Mouse (Mus musculus) limb, embryonic 13.5 days (tissue): ENCODE measurements around the gene Gcc1. TPM values are rescaled to one million over a fixed set of nuclear protein-coding genes. Genes with fewer than 3 reads are reported as not detected.

Experiments used
- ATAC-seq: fragments of 200-750 bp; cut with Nextera tagmentation; 2 replicates; pipeline ENCODE4 v1.8.0; 2017; ENCODE audit warnings: low read depth, moderate number of reproducible peaks, moderate TSS enrichment; ENCODE audit not compliant: low FRiP score
- H3K27ac ChIP-seq: fragments of 300-500 bp; sonication (generic); 2 replicates; pipeline ENCODE4 v1.5.1; 2015; ENCODE audit warnings: inconsistent platforms, mild to moderate bottlenecking, moderate library complexity
- H3K27me3 ChIP-seq: fragments of 300-500 bp; sonication (generic); 2 replicates; pipeline ENCODE4 v1.6.1; 2015; ENCODE audit warnings: mild to moderate bottlenecking, inconsistent platforms
- H3K36me3 ChIP-seq: fragments of 300-500 bp; sonication (generic); 2 replicates; pipeline ENCODE4 v1.6.1; 2015; ENCODE audit warnings: inconsistent platforms, mild to moderate bottlenecking, moderate library complexity
- H3K4me1 ChIP-seq: fragments of 300-500 bp; sonication (generic); 2 replicates; pipeline ENCODE4 v1.6.1; 2015; ENCODE audit warnings: inconsistent platforms
- H3K4me2 ChIP-seq: fragments of 300-500 bp; sonication (generic); replicated peaks from 2 replicates; pipeline ENCODE4 v1.6.1; 2015; ENCODE audit warnings: inconsistent platforms, mild to moderate bottlenecking, moderate library complexity
- H3K4me3 ChIP-seq: fragments of 300-500 bp; sonication (generic); 2 replicates; pipeline ENCODE4 v1.5.1; 2015; ENCODE audit warnings: moderate library complexity, mild to moderate bottlenecking, inconsistent platforms
- H3K9ac ChIP-seq: fragments of 300-500 bp; sonication (generic); 2 replicates; pipeline ENCODE4 v1.6.1; 2015; ENCODE audit warnings: mild to moderate bottlenecking, inconsistent platforms
- H3K9me3 ChIP-seq: fragments of 300-500 bp; sonication (generic); 2 replicates; pipeline ENCODE4 v1.6.1; 2016; ENCODE audit warnings: inconsistent platforms
- WGBS: fragments of 180-500 bp; shearing (Covaris S2); methylation state at CpG from one replicate; pipeline ENCODE4 v1.1.7; 2015; 5-methylcytosine and 5-hydroxymethylcytosine counted together
- polyA plus RNA-seq: library from polyadenylated mRNA; unstranded; fragments of >200 nt; fragmentation: Nextera tagmentation; extraction: Ambion mirVana; gene quantifications from 2 replicates; pipeline ENCODE4 v1.2.1, GENCODE M21; 2015

Gcc1 gene
- polyA plus RNA-seq, 1 experiment from 2014 or later = 9.9 TPM

DNA sequence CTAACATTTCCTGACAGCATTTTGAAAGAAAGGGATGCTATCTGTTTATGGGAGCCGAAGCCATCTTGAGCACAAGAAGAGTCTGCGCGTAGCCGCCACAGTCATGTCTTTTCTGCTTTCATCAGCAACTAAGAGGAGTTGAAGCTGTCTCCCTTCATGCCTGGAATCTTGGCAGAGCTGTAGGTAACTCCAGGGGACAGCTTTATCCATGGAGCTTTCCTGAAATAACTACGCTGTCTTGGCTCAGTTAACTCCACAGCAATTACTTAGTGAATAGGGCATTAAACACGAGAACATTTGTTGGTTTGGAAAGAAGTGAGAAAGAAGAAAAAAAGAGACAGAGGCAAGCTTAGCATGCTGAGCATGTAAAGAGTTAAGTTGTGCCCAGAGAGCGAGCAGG, 19.7 kb upstream of the Gcc1 start:
- H3K9ac ChIP-seq = no peak overlapping the region
- H3K4me2 ChIP-seq = no peak overlapping the region
- no peaks in the 10 kb centered on the region for H3K9me3 ChIP-seq
- H3K4me1 ChIP-seq = peaks cover 8% of the 10 kb centered on the region; the same call in 1 of the 2 replicates
- no peak overlapping the region for H3K4me3 ChIP-seq
- H3K27ac ChIP-seq = no peak overlapping the region
- peaks cover 44% of the 10 kb centered on the region for H3K27me3 ChIP-seq
- 76% methylated on average over 7 of the region's 7 CpGs for WGBS
- H3K36me3 ChIP-seq = no peaks in the 10 kb centered on the region
- ATAC-seq = no peak

- Histone ChIP-seq H3K4me2 (no peak overlapping the region), H3K27ac (no peak overlapping the region), H3K4me1 (no peaks in the 10 kb centered on the region), H3K36me3 (peaks cover 8% of the 10 kb centered on the region), H3K27me3 (no peaks in the 10 kb centered on the region), H3K4me3 (no peak overlapping the region), H3K9ac (no peak overlapping the region), H3K9me3 (no peaks in the 10 kb centered on the region)
- 80% methylated on average over 6 of the region's 6 CpGs for WGBS
- no peak for ATAC-seq
These were observed 3.3 kb upstream of the Gcc1 start for GRCm38 (mm10) chr6:28431538-28431855.

DNA sequence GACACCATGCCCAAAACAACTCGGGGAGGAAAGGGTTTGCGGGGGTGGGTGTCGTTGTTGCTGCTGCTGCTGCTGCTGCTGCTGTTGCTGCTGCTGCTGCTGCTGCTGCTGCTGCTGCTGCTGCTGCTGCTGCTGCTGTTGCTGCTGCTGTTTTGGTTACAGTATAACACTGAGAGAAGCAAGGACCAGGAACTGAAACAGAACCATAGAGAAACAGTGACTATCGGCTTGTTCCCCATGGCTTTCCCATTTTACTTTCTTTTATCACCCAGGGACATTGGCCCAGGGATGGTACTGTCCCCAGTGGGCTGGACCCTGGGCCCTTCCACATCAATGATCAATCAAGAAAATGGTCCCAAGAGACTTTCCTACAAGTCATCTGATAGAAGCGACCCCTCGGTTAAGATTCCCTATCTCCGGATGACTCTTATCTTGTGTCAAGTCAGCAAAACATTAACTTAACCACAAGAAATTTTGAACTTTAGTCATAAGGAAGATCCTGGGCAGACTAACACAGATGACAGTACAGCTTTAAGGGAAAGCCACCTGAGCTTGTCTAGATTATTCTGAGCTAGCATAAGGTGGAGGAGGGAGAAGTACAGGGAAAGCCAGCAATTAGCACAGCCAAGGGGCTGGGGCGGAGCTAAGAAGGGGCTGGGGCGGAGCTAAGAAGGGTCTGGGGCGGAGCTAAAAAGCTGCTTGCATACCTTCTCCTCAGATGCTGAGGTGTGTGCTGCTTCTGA, 2.8 kb upstream of the Gcc1 start:
- no peaks in the 10 kb centered on the region for H3K27me3 ChIP-seq
- no peak overlapping the region for H3K9ac ChIP-seq
- H3K36me3 ChIP-seq = peaks cover 13% of the 10 kb centered on the region
- 75% methylated on average over 10 of the region's 10 CpGs for WGBS
- H3K4me1 ChIP-seq = peaks cover 2% of the 10 kb centered on the region; the same call in 1 of the 2 replicates
- no peak overlapping the region for H3K27ac ChIP-seq
- no peak overlapping the region for H3K4me2 ChIP-seq
- ATAC-seq = no peak
- H3K4me3 ChIP-seq = no peak overlapping the region
- no peaks in the 10 kb centered on the region for H3K9me3 ChIP-seq

DNA sequence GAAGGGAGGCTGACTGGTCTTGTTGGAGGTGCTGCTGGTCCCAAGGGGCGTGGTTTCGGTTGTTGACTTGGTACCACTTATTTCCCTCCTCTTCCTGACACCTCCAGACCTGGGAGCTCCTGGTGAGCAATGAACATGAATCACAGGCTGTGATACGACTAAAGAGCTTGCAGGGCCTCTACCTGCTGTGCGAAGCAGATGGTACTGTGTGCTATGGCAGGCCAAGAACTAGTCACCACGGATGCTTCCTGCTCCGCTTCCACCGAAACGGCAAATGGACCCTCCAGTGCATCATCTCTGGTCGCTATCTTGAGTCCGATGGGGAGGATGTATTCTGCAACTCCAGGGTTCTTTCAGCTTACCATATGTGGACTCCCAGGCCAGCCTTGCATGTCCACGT, 1.7 kb upstream of the Gcc1 start:
- Histone ChIP-seq H3K9ac (no peak overlapping the region), H3K27me3 (no peaks in the 10 kb centered on the region), H3K4me1 (peaks cover 9% of the 10 kb centered on the region), H3K27ac (no peak overlapping the region), H3K4me3 (no peak overlapping the region), H3K9me3 (no peaks in the 10 kb centered on the region), H3K4me2 (no peak overlapping the region), H3K36me3 (peaks cover 24% of the 10 kb centered on the region)
- no peak for ATAC-seq
- 85% methylated on average over 11 of the region's 11 CpGs for WGBS

GRCm38 (mm10) chr6:28427096-28427839, 922 bp downstream of the Gcc1 start, which contains the start of gene Fscn3:
Gene Fscn3 (plus strand): TSS chr6:28427789.
- Histone ChIP-seq H3K4me3 (no peak within 1 kb of the TSS), H3K27ac (no peak within 1 kb of the TSS), H3K4me1 (peaks cover 18% of the 10 kb centered on the region), H3K36me3 (peaks cover 27% of the 10 kb centered on the region), H3K27me3 (no peaks in the 10 kb centered on the region), H3K9me3 (no peaks in the 10 kb centered on the region), H3K9ac (no peak within 1 kb of the TSS), H3K4me2 (no peak within 1 kb of the TSS)
- WGBS = 77% methylated on average over 3 of the region's 3 CpGs
- ATAC-seq = no peak

- H3K27me3 ChIP-seq = no peaks in the 10 kb centered on the region
- peaks cover 27% of the 10 kb centered on the region for H3K36me3 ChIP-seq
- H3K4me3 ChIP-seq = peak overlapping the region; percentile 94; the same call in 1 of the 2 replicates
- peaks cover 34% of the 10 kb centered on the region for H3K4me1 ChIP-seq
- H3K4me2 ChIP-seq = peak overlapping the region; percentile 71
- no peaks in the 10 kb centered on the region for H3K9me3 ChIP-seq
- no peak overlapping the region for H3K27ac ChIP-seq
- H3K9ac ChIP-seq = no peak overlapping the region
- WGBS = 92% methylated on average over 6 of the region's 6 CpGs
- ATAC-seq = no peak
These were observed 3.2 kb downstream of the Gcc1 start for GRCm38 (mm10) chr6:28425019-28425418.

GRCm38 (mm10) chr6:28423767-28424695, 4.2 kb downstream of the Gcc1 start:
- peak overlapping the region; percentile 71 for H3K4me2 ChIP-seq
- H3K4me3 ChIP-seq = peak overlapping the region; percentile 94
- H3K27me3 ChIP-seq = no peaks in the 10 kb centered on the region
- ATAC-seq = peak; percentile 48
- peaks cover 40% of the 10 kb centered on the region for H3K4me1 ChIP-seq
- WGBS = 15% methylated on average over 30 of the region's 46 CpGs
- no peaks in the 10 kb centered on the region for H3K9me3 ChIP-seq
- H3K9ac ChIP-seq = peak overlapping the region; percentile 95
- peaks cover 28% of the 10 kb centered on the region for H3K36me3 ChIP-seq
- H3K27ac ChIP-seq = peak overlapping the region; percentile 84

DNA sequence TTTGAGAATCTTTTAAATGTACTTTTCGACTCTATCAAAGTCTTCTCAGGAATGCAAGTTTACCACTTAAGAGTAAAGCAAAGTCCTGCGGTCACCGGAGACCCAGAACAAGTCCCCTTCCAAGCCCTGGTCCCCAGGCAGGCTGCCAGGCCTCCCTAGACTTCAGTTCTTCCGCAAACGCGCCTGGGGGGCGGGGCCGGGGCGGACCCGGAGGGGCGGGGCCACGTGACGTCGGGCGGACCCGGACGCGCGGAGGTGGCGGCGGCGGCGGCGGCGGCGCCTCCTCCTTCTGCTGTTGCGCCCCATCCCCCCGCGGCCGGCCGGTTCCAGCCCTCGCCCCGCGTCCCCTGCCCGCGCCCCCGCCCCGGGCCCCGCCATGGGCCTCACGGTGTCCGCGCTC, 4.9 kb downstream of the Gcc1 start, which contains the start of gene Arf5:
Gene Arf5 (plus strand): TSS at position 248 of the 400 bp plus-strand sequence.
- WGBS = 2% methylated on average over 18 of the region's 42 CpGs
- Histone ChIP-seq H3K9ac (peak within 1 kb of the TSS; percentile 95), H3K4me3 (peak within 1 kb of the TSS; percentile 94), H3K9me3 (no peaks in the 10 kb centered on the region), H3K4me1 (peaks cover 40% of the 10 kb centered on the region), H3K27me3 (no peaks in the 10 kb centered on the region), H3K4me2 (peak within 1 kb of the TSS; percentile 98), H3K36me3 (peaks cover 36% of the 10 kb centered on the region), H3K27ac (peak within 1 kb of the TSS; percentile 84)
- ATAC-seq = peak; percentile 70

- peaks cover 41% of the 10 kb centered on the region for H3K36me3 ChIP-seq
- no peaks in the 10 kb centered on the region for H3K9me3 ChIP-seq
- H3K9ac ChIP-seq = no peak overlapping the region
- 0 out of 2 replicates have a peak, but pooled peaks have one; percentile 0 for ATAC-seq
- WGBS = 71% methylated on average over 15 of the region's 15 CpGs
- peaks cover 40% of the 10 kb centered on the region for H3K4me1 ChIP-seq
- H3K27me3 ChIP-seq = no peaks in the 10 kb centered on the region
- no peak overlapping the region; the same call in 1 of the 2 replicates for H3K27ac ChIP-seq
- H3K4me3 ChIP-seq = peak overlapping the region; percentile 94
- H3K4me2 ChIP-seq = peak overlapping the region; percentile 71
These were observed 5.4 kb downstream of the Gcc1 start for GRCm38 (mm10) chr6:28422651-28423290.

DNA sequence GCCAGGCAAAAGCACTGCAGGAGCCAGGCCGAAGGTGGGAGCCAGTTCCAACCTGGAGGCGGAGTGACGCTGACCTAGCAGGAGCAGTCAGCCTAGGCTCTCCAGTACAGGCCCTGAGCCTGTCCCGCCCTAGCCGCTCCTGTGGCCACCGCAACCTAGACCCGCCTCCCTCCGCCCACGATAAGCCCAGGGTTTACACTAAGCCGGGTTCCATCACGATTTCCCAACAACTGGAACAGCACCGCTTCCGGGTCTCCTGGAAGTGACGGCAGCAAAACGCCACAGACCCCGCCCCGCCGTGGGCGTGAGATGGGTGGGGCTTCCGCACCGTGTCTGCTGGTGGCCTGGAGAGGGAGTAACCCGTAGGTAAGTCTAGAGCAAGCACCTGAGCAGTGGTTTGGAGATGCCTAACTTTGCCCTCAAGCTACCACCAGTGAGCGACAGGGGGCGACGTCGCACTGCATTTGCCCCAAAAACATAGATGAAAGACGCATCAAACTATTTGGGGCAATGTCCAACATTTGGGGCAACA, 6.7 kb downstream of the Gcc1 start:
- Histone ChIP-seq H3K4me1 (peaks cover 40% of the 10 kb centered on the region), H3K27me3 (no peaks in the 10 kb centered on the region), H3K27ac (0 out of 2 replicates have a peak overlapping the region, but pooled peaks have one; percentile 29), H3K36me3 (peaks cover 46% of the 10 kb centered on the region), H3K9ac (peak overlapping the region; percentile 79), H3K9me3 (no peaks in the 10 kb centered on the region), H3K4me3 (peak overlapping the region; percentile 73), H3K4me2 (peak overlapping the region; percentile 98)
- ATAC-seq = peak; percentile 90
- WGBS = under 1% methylated on average over 27 of the region's 27 CpGs

GRCm38 (mm10) chr6:28420865-28421264, 7.3 kb downstream of the Gcc1 start:
- H3K36me3 ChIP-seq = peaks cover 46% of the 10 kb centered on the region
- 20% methylated on average over 13 of the region's 13 CpGs for WGBS

More at GRCm38 (mm10) chr6:28420865-28421264, 7.3 kb downstream of the Gcc1 start:
- no peaks in the 10 kb centered on the region for H3K9me3 ChIP-seq
- no peak overlapping the region for H3K27ac ChIP-seq
- H3K4me1 ChIP-seq = peaks cover 37% of the 10 kb centered on the region
- peak overlapping the region; percentile 79 for H3K9ac ChIP-seq
- no peak for ATAC-seq
- no peaks in the 10 kb centered on the region for H3K27me3 ChIP-seq
- H3K4me2 ChIP-seq = peak overlapping the region; percentile 98
- H3K4me3 ChIP-seq = peak overlapping the region; percentile 73
